8 mouse cellular contexts compared by ENCODE assay signal in the genomic region with DNA sequence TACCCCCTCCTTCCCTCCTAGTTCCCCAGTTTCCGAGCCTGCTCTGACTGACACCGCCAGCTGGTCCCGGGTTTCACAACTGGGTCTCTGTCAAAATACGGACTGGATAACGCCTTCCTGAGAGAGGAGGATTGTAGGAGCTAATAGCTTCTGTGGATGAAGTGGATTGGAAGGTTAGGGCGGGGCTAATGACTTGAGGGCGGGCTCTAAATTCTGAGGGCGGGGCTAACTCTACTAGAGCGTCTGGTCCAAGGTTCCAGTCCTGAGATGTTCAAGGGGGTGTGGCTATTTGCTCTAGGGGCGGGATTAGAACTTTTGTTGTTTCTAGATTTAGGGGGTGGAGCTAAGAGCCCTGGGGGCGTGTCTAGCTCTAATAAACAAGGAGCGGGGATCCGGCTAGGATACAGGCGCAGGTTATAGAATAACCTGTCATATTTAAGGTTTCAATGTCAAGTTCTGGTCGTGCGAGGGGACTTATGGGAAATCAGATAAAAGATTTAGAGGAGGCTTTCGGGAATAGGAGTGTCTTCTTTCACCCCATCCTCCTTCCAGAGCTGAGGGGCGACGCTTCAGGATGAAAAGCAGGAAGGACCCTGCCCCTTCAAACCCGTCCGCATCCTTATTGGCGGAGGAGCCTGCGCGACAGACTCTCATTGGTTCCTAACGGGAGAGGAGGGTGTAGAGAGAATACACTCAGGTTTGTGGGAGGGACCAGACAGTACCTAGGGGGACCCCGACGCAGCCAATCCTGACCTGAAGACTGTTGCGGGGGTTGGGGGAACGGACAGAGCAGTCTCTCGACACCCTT. TPM values are rescaled to one million over a fixed set of nuclear protein-coding genes. Genes with fewer than 3 reads are reported as not detected.
DNase-seq lines count a peak whose midpoint lies in the region; ATAC-seq and TF ChIP-seq lines count a peak whose summit lies in the region.

A gene (plus strand): TSS at position 714 of the 808 bp plus-strand sequence.

- TF ChIP-seq CTCF in E14TG2a.4 (conservative IDR thresholded peaks at IDR 0.05; ENCODE audit: low read length), result no peak
- no peak for TF ChIP-seq CTCF in liver, postnatal 0 days (IDR thresholded peaks at IDR 0.05; ENCODE audit: low read depth)

- H3K27me3 ChIP-seq in E14TG2a.4 (ENCODE audit: insufficient read depth, low read length), result peaks cover 26% of the 10 kb centered on the region
- peaks cover 53% of the 10 kb centered on the region for H3K27me3 ChIP-seq in forebrain, embryonic 13.5 days
- peaks cover 51% of the 10 kb centered on the region for H3K27me3 ChIP-seq in liver, postnatal 0 days (ENCODE audit: insufficient read depth, low read length)

- peak within 1 kb of the TSS; percentile 77 for H3K4me3 ChIP-seq in E14TG2a.4 (replicated peaks; ENCODE audit: low read length)
- H3K4me3 ChIP-seq in forebrain, embryonic 13.5 days, result peak within 1 kb of the TSS; percentile 56
- H3K4me3 ChIP-seq in liver, postnatal 0 days (ENCODE audit: low read depth, low read length), result no peak within 1 kb of the TSS

- WGBS in forebrain, embryonic 13.5 days, result under 1% methylated on average over 30 of the region's 30 CpGs
- WGBS in liver, postnatal 0 days (ENCODE audit: insufficient replicate concordance), result 3% methylated on average over 30 of the region's 30 CpGs

- peaks cover 66% of the 10 kb centered on the region for H3K4me1 ChIP-seq in E14TG2a.4 (replicated peaks; ENCODE audit: low read depth, low read length)
- peaks cover 43% of the 10 kb centered on the region for H3K4me1 ChIP-seq in forebrain, embryonic 13.5 days
- H3K4me1 ChIP-seq in liver, postnatal 0 days (ENCODE audit: insufficient read depth), result peaks cover 18% of the 10 kb centered on the region

- peak within 1 kb of the TSS; percentile 68 for H3K9ac ChIP-seq in forebrain, embryonic 13.5 days
- no peak within 1 kb of the TSS for H3K9ac ChIP-seq in liver, postnatal 0 days (replicated peaks)

- intact Hi-C loops in heart, postnatal 14 days (cut with DNase I), result loop anchor here (5.0 kb wide), 2 partner anchors 106 to 166 kb away; a partner anchor contains a TSS

- DNase-seq in brain, adult 2 months (ENCODE audit: low read depth, low spot score), result peak; percentile 98
- DNase-seq in heart, postnatal 14 days, result no peak
- DNase-seq in layer of hippocampus, adult 18-20 months (ENCODE audit: low spot score in 2 of 2), result peak; percentile 89 to 94
- DNase-seq in liver, postnatal 0 days, result peak; percentile 49
- peak; percentile 84 for DNase-seq in retina, embryonic 14.5 days (ENCODE audit: low spot score)
- no peak for DNase-seq in ovary, postnatal 10 days (ENCODE audit: low spot score)

- H3K27ac ChIP-seq in forebrain, embryonic 13.5 days, result peak within 1 kb of the TSS; percentile 52
- H3K27ac ChIP-seq in liver, postnatal 0 days (ENCODE audit: low read depth), result no peak within 1 kb of the TSS

- H3K36me3 ChIP-seq in E14TG2a.4 (ENCODE audit: insufficient read depth, low read length), result no peaks in the 10 kb centered on the region
- no peaks in the 10 kb centered on the region for H3K36me3 ChIP-seq in forebrain, embryonic 13.5 days (ENCODE audit: poor library complexity, severe bottlenecking)
- H3K36me3 ChIP-seq in liver, postnatal 0 days (replicated peaks; ENCODE audit: insufficient read depth, low read length), result no peaks in the 10 kb centered on the region

- ATAC-seq in forebrain, embryonic 13.5 days, result peak; percentile 96
- ATAC-seq in liver, postnatal 0 days, result peak; percentile 38; the same call in 1 of the 2 replicates

- H3K9me3 ChIP-seq in E14TG2a.4 (ENCODE audit: low read length), result no peaks in the 10 kb centered on the region
- H3K9me3 ChIP-seq in forebrain, embryonic 13.5 days (replicated peaks), result no peaks in the 10 kb centered on the region; the same call in 1 of the 2 replicates
- H3K9me3 ChIP-seq in liver, postnatal 0 days (ENCODE audit: low read length), result no peaks in the 10 kb centered on the region

- H3K4me2 ChIP-seq in forebrain, embryonic 13.5 days, result peak within 1 kb of the TSS; percentile 72
- H3K4me2 ChIP-seq in liver, postnatal 0 days (ENCODE audit: low read depth, low read length), result no peak within 1 kb of the TSS

- TF ChIP-seq EP300 in liver, postnatal 0 days (IDR thresholded peaks at IDR 0.05; ENCODE audit: low read depth), result no peak

RNA-seq across cellular contexts. Expression of the gene that starts here (rescaled TPM):
- 6.4 and 7.0 TPM in 2 replicates for polyA plus RNA-seq in forebrain, embryonic 13.5 days (2015; fragmentation: Nextera tagmentation; extraction: Ambion mirVana)
- total RNA-seq in heart, postnatal 14 days (2021), result 10 to 100 TPM; 37.9 to 43.0 TPM
- 100 to 1,000 TPM; 160 to 178 TPM for total RNA-seq in layer of hippocampus, adult 18-20 months (2021)
- 3.3 and 3.4 TPM in 2 replicates for polyA plus RNA-seq in liver, postnatal 0 days (2015; fragmentation: Nextera tagmentation; extraction: Ambion mirVana)

Comparison
In these comparisons a context has a peak if more than half of its experiments do, and no peak if none do; other contexts are left out.
1. DNase-seq: peak in brain, adult 2 months (single experiment), layer of hippocampus, adult 18-20 months (2 of 2), liver, postnatal 0 days (single experiment) and retina, embryonic 14.5 days (single experiment); none in heart, postnatal 14 days (0 of 2) and ovary, postnatal 10 days (single experiment).